Mouse (Mus musculus) heart, embryonic 16.5 days (tissue): ENCODE measurements around the gene Trmt112. TPM values are rescaled to one million over a fixed set of nuclear protein-coding genes. Genes with fewer than 3 reads are reported as not detected.

ENCODE experiments used
- ATAC-seq: fragments of 200-750 bp; cut with Nextera tagmentation; replicated peaks from 2 replicates; pipeline ENCODE4 v1.8.0; 2017; ENCODE audit warnings: moderate number of reproducible peaks; ENCODE audit not compliant: insufficient read depth, low FRiP score; ENCODE audit errors: extremely low read depth
- H3K27ac ChIP-seq: fragments of 300-500 bp; sonication (generic); 2 replicates; pipeline ENCODE4 v1.5.1; 2014; ENCODE audit warnings: mild to moderate bottlenecking, low read length, control low read depth, moderate library complexity
- H3K27me3 ChIP-seq: fragments of 300-500 bp; sonication (generic); 2 replicates; pipeline ENCODE4 v1.6.1; 2014; ENCODE audit warnings: low read length, mixed read lengths; ENCODE audit not compliant: control insufficient read depth, insufficient read depth
- H3K36me3 ChIP-seq: fragments of 300-500 bp; sonication (generic); 2 replicates; pipeline ENCODE4 v1.6.1; 2014; ENCODE audit not compliant: control insufficient read depth, insufficient read depth
- H3K4me1 ChIP-seq: fragments of 300-500 bp; sonication (generic); 2 replicates; pipeline ENCODE4 v1.6.1; 2014; ENCODE audit warnings: low read length, mixed read lengths; ENCODE audit not compliant: control insufficient read depth, insufficient read depth
- H3K4me2 ChIP-seq: fragments of 300-500 bp; sonication (generic); 2 replicates; pipeline ENCODE4 v1.6.1; 2014; ENCODE audit warnings: low read depth, mild to moderate bottlenecking, control low read depth, low read length
- H3K4me3 ChIP-seq: fragments of 300-500 bp; sonication (generic); 2 replicates; pipeline ENCODE4 v1.5.1; 2014; ENCODE audit warnings: mild to moderate bottlenecking, control low read depth, low read length
- H3K9ac ChIP-seq: fragments of 300-500 bp; sonication (generic); 2 replicates; pipeline ENCODE4 v1.6.1; 2014; ENCODE audit warnings: low read length, control low read depth
- H3K9me3 ChIP-seq: fragments of 300-500 bp; sonication (generic); replicated peaks from 2 replicates; pipeline ENCODE4 v1.6.1; 2016; ENCODE audit warnings: low read length; ENCODE audit not compliant: control insufficient read depth
- WGBS: fragments of 180-500 bp; shearing (Covaris S2); extraction: QIAGEN DNeasy Blood & Tissue Kit; methylation state at CpG from one replicate; pipeline ENCODE4 v1.1.7; 2014; 5-methylcytosine and 5-hydroxymethylcytosine counted together
- polyA plus RNA-seq: library from polyadenylated mRNA; unstranded; fragments of >200 nt; fragmentation: Nextera tagmentation; extraction: Ambion mirVana; gene quantifications from 2 replicates; pipeline ENCODE4 v1.2.1, GENCODE M21; 2015

The Trmt112 gene
- polyA plus RNA-seq, 1 experiment from 2014 or later = 93.0 TPM

- Histone ChIP-seq H3K36me3 (no peaks in the 10 kb centered on the region), H3K9me3 (no peaks in the 10 kb centered on the region), H3K4me3 (peak overlapping the region; percentile 85), H3K4me2 (peak overlapping the region; percentile 91), H3K4me1 (peaks cover 18% of the 10 kb centered on the region), H3K9ac (peak overlapping the region; percentile 84), H3K27me3 (peaks cover 5% of the 10 kb centered on the region; the same call in 1 of the 2 replicates), H3K27ac (peak overlapping the region; percentile 50; the same call in 1 of the 2 replicates)
- WGBS = 19% methylated on average over 28 of the region's 29 CpGs
- no peak for ATAC-seq
These were observed 31.2 kb downstream of the Trmt112 start for GRCm38 (mm10) chr19:6940396-6941351.

GRCm38 (mm10) chr19:6941372-6942248, 32.1 kb downstream of the Trmt112 start, which contains the start of gene Bad:
TSS of gene Bad (plus strand) at chr19:6941861.
- Histone ChIP-seq H3K36me3 (0 out of 2 replicates have a peak, but pooled peaks cover under 1% of the 10 kb centered on the region), H3K4me2 (peak within 1 kb of the TSS; percentile 91), H3K9me3 (no peaks in the 10 kb centered on the region), H3K27ac (peak within 1 kb of the TSS; percentile 98), H3K4me3 (peak within 1 kb of the TSS; percentile 85), H3K9ac (peak within 1 kb of the TSS; percentile 95), H3K27me3 (no peaks in the 10 kb centered on the region), H3K4me1 (peaks cover 18% of the 10 kb centered on the region)
- WGBS = under 1% methylated on average over 81 of the region's 83 CpGs
- ATAC-seq = peak; percentile 86

GRCm38 (mm10) chr19:6942249-6942691, 32.8 kb downstream of the Trmt112 start, which contains the start of gene Gpr137:
TSS of gene Gpr137 (minus strand) at chr19:6942480.
- Histone ChIP-seq H3K4me2 (peak within 1 kb of the TSS; percentile 91), H3K27me3 (no peaks in the 10 kb centered on the region), H3K27ac (peak within 1 kb of the TSS; percentile 98), H3K4me1 (peaks cover 18% of the 10 kb centered on the region), H3K36me3 (0 out of 2 replicates have a peak, but pooled peaks cover 2% of the 10 kb centered on the region), H3K9me3 (no peaks in the 10 kb centered on the region), H3K9ac (peak within 1 kb of the TSS; percentile 95), H3K4me3 (peak within 1 kb of the TSS; percentile 85)
- ATAC-seq = peak; percentile 90
- WGBS = under 1% methylated on average over 27 of the region's 27 CpGs

GRCm38 (mm10) chr19:6942764-6943163, 33.3 kb downstream of the Trmt112 start:
- 29% methylated on average over 5 of the region's 5 CpGs for WGBS
- H3K27me3 ChIP-seq = no peaks in the 10 kb centered on the region
- H3K27ac ChIP-seq = peak overlapping the region; percentile 98
- peak overlapping the region; percentile 95 for H3K9ac ChIP-seq
- peaks cover 18% of the 10 kb centered on the region for H3K4me1 ChIP-seq
- no peaks in the 10 kb centered on the region for H3K9me3 ChIP-seq
- no peak for ATAC-seq
- H3K36me3 ChIP-seq = 0 out of 2 replicates have a peak, but pooled peaks cover 2% of the 10 kb centered on the region
- H3K4me3 ChIP-seq = peak overlapping the region; percentile 85
- peak overlapping the region; percentile 91 for H3K4me2 ChIP-seq

- no peak overlapping the region for H3K27ac ChIP-seq
- no peak overlapping the region for H3K9ac ChIP-seq
- H3K9me3 ChIP-seq = no peaks in the 10 kb centered on the region
- 89% methylated on average over 6 of the region's 6 CpGs for WGBS
- peaks cover 18% of the 10 kb centered on the region for H3K4me1 ChIP-seq
- no peak overlapping the region for H3K4me3 ChIP-seq
- no peak overlapping the region for H3K4me2 ChIP-seq
- no peaks in the 10 kb centered on the region for H3K27me3 ChIP-seq
- no peak for ATAC-seq
- H3K36me3 ChIP-seq = 0 out of 2 replicates have a peak, but pooled peaks cover 2% of the 10 kb centered on the region
These were observed 34.2 kb downstream of the Trmt112 start for GRCm38 (mm10) chr19:6943709-6944108.

GRCm38 (mm10) chr19:6947742-6948141, 38.2 kb downstream of the Trmt112 start:
- WGBS = 58% methylated on average over 4 of the region's 4 CpGs
- Histone ChIP-seq H3K27ac (no peak overlapping the region), H3K4me2 (no peak overlapping the region), H3K4me1 (peaks cover 17% of the 10 kb centered on the region), H3K27me3 (no peaks in the 10 kb centered on the region), H3K4me3 (no peak overlapping the region), H3K36me3 (0 out of 2 replicates have a peak, but pooled peaks cover 2% of the 10 kb centered on the region), H3K9me3 (no peaks in the 10 kb centered on the region), H3K9ac (no peak overlapping the region)
- ATAC-seq = no peak

- no peaks in the 10 kb centered on the region for H3K9me3 ChIP-seq
- H3K9ac ChIP-seq = no peak overlapping the region
- 0 out of 2 replicates have a peak, but pooled peaks cover 2% of the 10 kb centered on the region for H3K36me3 ChIP-seq
- H3K4me2 ChIP-seq = no peak overlapping the region
- H3K4me1 ChIP-seq = peaks cover 17% of the 10 kb centered on the region
- no peak overlapping the region for H3K4me3 ChIP-seq
- H3K27ac ChIP-seq = no peak overlapping the region
- 77% methylated on average over 4 of the region's 4 CpGs for WGBS
- H3K27me3 ChIP-seq = no peaks in the 10 kb centered on the region
- ATAC-seq = no peak
These were observed 38.7 kb downstream of the Trmt112 start for GRCm38 (mm10) chr19:6948186-6948585.

- 0 out of 2 replicates have a peak, but pooled peaks cover 2% of the 10 kb centered on the region for H3K36me3 ChIP-seq
- H3K27me3 ChIP-seq = no peaks in the 10 kb centered on the region
- H3K9ac ChIP-seq = no peak overlapping the region
- no peak overlapping the region for H3K27ac ChIP-seq
- H3K9me3 ChIP-seq = no peaks in the 10 kb centered on the region
- peaks cover 27% of the 10 kb centered on the region for H3K4me1 ChIP-seq
- no peak for ATAC-seq
- no peak overlapping the region for H3K4me2 ChIP-seq
- WGBS = 85% methylated on average over 5 of the region's 5 CpGs
- no peak overlapping the region for H3K4me3 ChIP-seq
These were observed 40.0 kb downstream of the Trmt112 start for GRCm38 (mm10) chr19:6949532-6949931.
